Mouse (Mus musculus) limb, embryonic 14.5 days (tissue): ENCODE data around the gene Trabd2b. TPM values are rescaled to one million over a fixed set of nuclear protein-coding genes. Genes with fewer than 3 reads are reported as not detected.

Experiments used
- ATAC-seq: fragments of 200-750 bp; cut with Nextera tagmentation; 2 replicates; pipeline ENCODE4 v1.8.0; 2017; ENCODE audit warnings: low read depth, moderate number of reproducible peaks, moderate TSS enrichment; ENCODE audit not compliant: low FRiP score
- DNase-seq: peaks from one replicate; pipeline ENCODE4 v3.0.0-alpha.2; 2015; ENCODE audit warnings: low spot score
- H3K27ac ChIP-seq: fragments of 300-500 bp; sonication (generic); replicated peaks from 2 replicates; pipeline ENCODE4 v1.5.1; 2014; ENCODE audit warnings: low read depth, mild to moderate bottlenecking, low read length, moderate library complexity, mixed read lengths
- H3K27me3 ChIP-seq: fragments of 300-500 bp; sonication (generic); 2 replicates; pipeline ENCODE4 v1.6.1; 2014; ENCODE audit warnings: low read length, mixed read lengths; ENCODE audit not compliant: control insufficient read depth, insufficient read depth
- H3K36me3 ChIP-seq: fragments of 300-500 bp; sonication (generic); 2 replicates; pipeline ENCODE4 v1.6.1; 2014; ENCODE audit warnings: mild to moderate bottlenecking, low read length, moderate library complexity, mixed read lengths; ENCODE audit not compliant: control insufficient read depth, insufficient read depth
- H3K4me1 ChIP-seq: fragments of 300-500 bp; sonication (generic); 2 replicates; pipeline ENCODE4 v1.6.1; 2014; ENCODE audit warnings: antibody characterized with exemption, low read length, mixed read lengths; ENCODE audit not compliant: control insufficient read depth, insufficient read depth
- H3K4me2 ChIP-seq: fragments of 300-500 bp; sonication (generic); replicated peaks from 2 replicates; pipeline ENCODE4 v1.6.1; 2014; ENCODE audit warnings: low read depth, mild to moderate bottlenecking, low read length, moderate library complexity; ENCODE audit not compliant: severe bottlenecking
- H3K4me3 ChIP-seq: fragments of 300-500 bp; sonication (generic); replicated peaks from 2 replicates; pipeline ENCODE4 v1.5.1; 2014; ENCODE audit warnings: low read length
- H3K9ac ChIP-seq: fragments of 300-500 bp; sonication (generic); 2 replicates; pipeline ENCODE4 v1.6.1; 2014; ENCODE audit warnings: mild to moderate bottlenecking, low read depth, low read length, moderate library complexity; ENCODE audit not compliant: severe bottlenecking
- H3K9me3 ChIP-seq: fragments of 300-500 bp; sonication (generic); 2 replicates; pipeline ENCODE4 v1.6.1; 2016; ENCODE audit warnings: low read length; ENCODE audit not compliant: control insufficient read depth
- POLR2A ChIP-seq: fragments of 200-500 bp; IDR thresholded peaks from 2 replicates; pipeline ENCODE4 v1.8.0; 2012; ENCODE audit warnings: inconsistent platforms, mild to moderate bottlenecking, moderate library complexity, borderline replicate concordance; ENCODE audit not compliant: insufficient read depth, insufficient read length; ENCODE audit errors: extremely low read depth
- WGBS: fragments of 180-500 bp; shearing (Covaris S2); extraction: QIAGEN DNeasy Blood & Tissue Kit; methylation state at CpG from one replicate; pipeline ENCODE4 v1.1.7; 2014; 5-methylcytosine and 5-hydroxymethylcytosine counted together
- polyA plus RNA-seq, 2 experiments: library from polyadenylated mRNA; depleted of rRNA in 1 of 2; stranded (reverse) in 1 of 2; unstranded in 1 of 2; fragments of >200 nt; fragmentation: Nextera tagmentation in 1 of 2; extraction: Ambion mirVana in 1 of 2; gene quantifications; 2 replicates each; pipeline versions ENCODE4 v1.2.1 to v1.2.3; 2012 to 2014

Trabd2b gene
- polyA plus RNA-seq, 2 experiments, result 3.6 to 6.2 TPM

- WGBS, result 38% methylated on average over 11 of the region's 11 CpGs
- DNase-seq (no peak), ATAC-seq (no peak)
- Histone ChIP-seq H3K4me2 (no peak overlapping the region), H3K36me3 (no peaks in the 10 kb centered on the region), H3K27me3 (no peaks in the 10 kb centered on the region), H3K9me3 (no peaks in the 10 kb centered on the region), H3K27ac (no peak overlapping the region), H3K4me3 (no peak overlapping the region), H3K9ac (no peak overlapping the region), H3K4me1 (peaks cover 4% of the 10 kb centered on the region)
- TF ChIP-seq POLR2A, result no peak
Measured at GRCm38 (mm10) chr4:114504227-114505041, 97.9 kb downstream of the Trabd2b start.

GRCm38 (mm10) chr4:114509601-114510000, 103.1 kb downstream of the Trabd2b start:
- Histone ChIP-seq H3K4me2 (no peak overlapping the region), H3K27ac (no peak overlapping the region), H3K4me1 (peaks cover 2% of the 10 kb centered on the region), H3K36me3 (no peaks in the 10 kb centered on the region), H3K4me3 (no peak overlapping the region), H3K9ac (no peak overlapping the region), H3K9me3 (no peaks in the 10 kb centered on the region), H3K27me3 (no peaks in the 10 kb centered on the region)
- no peak for TF ChIP-seq POLR2A
- WGBS, result 83% methylated on average over 6 of the region's 6 CpGs
- no peak for ATAC-seq
- no peak for DNase-seq

GRCm38 (mm10) chr4:114511649-114512048, 105.1 kb downstream of the Trabd2b start:
- Histone ChIP-seq H3K4me1 (peaks cover 16% of the 10 kb centered on the region), H3K9me3 (no peaks in the 10 kb centered on the region), H3K4me3 (no peak overlapping the region), H3K36me3 (no peaks in the 10 kb centered on the region), H3K27ac (no peak overlapping the region), H3K27me3 (no peaks in the 10 kb centered on the region), H3K4me2 (no peak overlapping the region), H3K9ac (no peak overlapping the region)
- WGBS, result 92% methylated on average over 3 of the region's 3 CpGs
- DNase-seq, result no peak
- ATAC-seq, result no peak
- no peak for TF ChIP-seq POLR2A

- Histone ChIP-seq H3K9me3 (no peaks in the 10 kb centered on the region), H3K36me3 (no peaks in the 10 kb centered on the region), H3K27me3 (no peaks in the 10 kb centered on the region), H3K9ac (no peak overlapping the region), H3K4me3 (no peak overlapping the region), H3K4me2 (no peak overlapping the region), H3K27ac (no peak overlapping the region), H3K4me1 (peaks cover 19% of the 10 kb centered on the region)
- no peak for TF ChIP-seq POLR2A
- no peak for DNase-seq
- ATAC-seq, result no peak
Measured at GRCm38 (mm10) chr4:114513149-114513548, 106.6 kb downstream of the Trabd2b start.

- H3K4me3 ChIP-seq, result no peak overlapping the region
- 26% methylated on average over 5 of the region's 5 CpGs for WGBS
- 0 out of 2 replicates have a peak overlapping the region, but pooled peaks have one; percentile 3 for H3K27ac ChIP-seq
- no peaks in the 10 kb centered on the region for H3K9me3 ChIP-seq
- no peaks in the 10 kb centered on the region for H3K36me3 ChIP-seq
- DNase-seq (no peak), ATAC-seq (peak; percentile 49; the same call in 1 of the 2 replicates)
- no peak for TF ChIP-seq POLR2A
- H3K4me1 ChIP-seq, result peaks cover 19% of the 10 kb centered on the region
- no peaks in the 10 kb centered on the region for H3K27me3 ChIP-seq
- no peak overlapping the region for H3K4me2 ChIP-seq
- no peak overlapping the region for H3K9ac ChIP-seq
Measured at GRCm38 (mm10) chr4:114515330-114515771, 108.8 kb downstream of the Trabd2b start.
